Mouse (Mus musculus): ENCODE measurements around the gene 9130019O22Rik. TPM values are rescaled to one million over a fixed set of nuclear protein-coding genes. Genes with fewer than 3 reads are reported as not detected.
"Not testable (repeated sequence)": the region's sequence is repeated elsewhere in the genome, so short reads cannot be mapped to it uniquely, and the experiment has no call there.

Gene 9130019O22Rik
- polyA plus RNA-seq, 1 experiment from 2014 or later, result 5.4 TPM

- 0 out of 2 replicates have a peak, but pooled peaks cover under 1% of the 10 kb centered on the region for H3K27me3 ChIP-seq
- H3K4me1 ChIP-seq (replicated peaks), result peaks cover 6% of the 10 kb centered on the region
- H3K9me3 ChIP-seq, result no peaks in the 10 kb centered on the region
- no peak overlapping the region for H3K27ac ChIP-seq
- ATAC-seq (ENCODE audit: low FRiP score), result no peak
- H3K36me3 ChIP-seq, result peaks cover 18% of the 10 kb centered on the region
- H3K9ac ChIP-seq, result no peak overlapping the region
- no peak overlapping the region for H3K4me3 ChIP-seq
- H3K4me2 ChIP-seq, result no peak overlapping the region
- 89% methylated on average over 2 of the region's 2 CpGs for WGBS
These were observed 15.8 kb downstream of the 9130019O22Rik start for GRCm38 (mm10) chr7:127371213-127371612.

- 91% methylated on average over 3 of the region's 3 CpGs for WGBS
These were observed 20.7 kb downstream of the 9130019O22Rik start for GRCm38 (mm10) chr7:127366249-127366648.

GRCm38 (mm10) chr7:127364166-127364565, 22.8 kb downstream of the 9130019O22Rik start:
- H3K4me1 ChIP-seq (replicated peaks), result peaks cover 10% of the 10 kb centered on the region
- H3K4me3 ChIP-seq, result peak overlapping the region; percentile 42
- ATAC-seq (ENCODE audit: low FRiP score), result no peak
- H3K4me2 ChIP-seq, result peak overlapping the region; percentile 76
- H3K27ac ChIP-seq, result no peak overlapping the region; the same call in 1 of the 2 replicates
- peak overlapping the region; percentile 73; the same call in 1 of the 2 replicates for H3K9ac ChIP-seq
- WGBS, result 55% methylated on average over 4 of the region's 4 CpGs
- peaks cover 35% of the 10 kb centered on the region for H3K27me3 ChIP-seq
- no peaks in the 10 kb centered on the region for H3K36me3 ChIP-seq
- H3K9me3 ChIP-seq, result no peaks in the 10 kb centered on the region

More at GRCm38 (mm10) chr7:127366249-127366648, 20.7 kb downstream of the 9130019O22Rik start:
- Histone ChIP-seq H3K4me1 (replicated peaks) (peaks cover 10% of the 10 kb centered on the region), H3K36me3 (0 out of 2 replicates have a peak, but pooled peaks cover 2% of the 10 kb centered on the region), H3K27me3 (peaks cover 23% of the 10 kb centered on the region), H3K9ac (no peak overlapping the region), H3K9me3 (no peaks in the 10 kb centered on the region), H3K27ac (no peak overlapping the region), H3K4me3 (no peak overlapping the region), H3K4me2 (no peak overlapping the region)
- no peak for ATAC-seq (ENCODE audit: low FRiP score)

- Histone ChIP-seq H3K27me3 (peaks cover 35% of the 10 kb centered on the region), H3K9ac (peak overlapping the region; percentile 73), H3K9me3 (no peaks in the 10 kb centered on the region), H3K4me3 (peak overlapping the region; percentile 42), H3K4me2 (peak overlapping the region; percentile 76), H3K36me3 (no peaks in the 10 kb centered on the region), H3K27ac (peak overlapping the region; percentile 4; the same call in 1 of the 2 replicates), H3K4me1 (replicated peaks) (peaks cover 10% of the 10 kb centered on the region)
- WGBS, result under 1% methylated on average over 24 of the region's 24 CpGs
- ATAC-seq (ENCODE audit: low FRiP score), result 0 out of 2 replicates have a peak, but pooled peaks have one; percentile 46
These were observed 23.5 kb downstream of the 9130019O22Rik start for GRCm38 (mm10) chr7:127363475-127363921.

GRCm38 (mm10) chr7:127362418-127362817, 24.5 kb downstream of the 9130019O22Rik start:
- H3K9ac ChIP-seq; ATAC-seq (ENCODE audit: low FRiP score); H3K9me3 ChIP-seq; H3K36me3 ChIP-seq; H3K27ac ChIP-seq; H3K4me3 ChIP-seq: not testable (repeated sequence)
- peaks cover 10% of the 10 kb centered on the region for H3K4me1 ChIP-seq (replicated peaks)
- peak overlapping the region; percentile 34 for H3K4me2 ChIP-seq
- 14% methylated on average over 13 of the region's 13 CpGs for WGBS
- peaks cover 35% of the 10 kb centered on the region for H3K27me3 ChIP-seq

GRCm38 (mm10) chr7:127361449-127361848, 25.5 kb downstream of the 9130019O22Rik start:
- Histone ChIP-seq H3K4me2 (no peak overlapping the region), H3K27me3 (peaks cover 40% of the 10 kb centered on the region), H3K27ac (no peak overlapping the region), H3K9me3 (no peaks in the 10 kb centered on the region), H3K9ac (peak overlapping the region; percentile 24; the same call in 1 of the 2 replicates), H3K4me3 (no peak overlapping the region), H3K4me1 (replicated peaks) (peaks cover 10% of the 10 kb centered on the region), H3K36me3 (no peaks in the 10 kb centered on the region)
- ATAC-seq (ENCODE audit: low FRiP score), result no peak
- WGBS, result 57% methylated on average over 12 of the region's 13 CpGs

- Histone ChIP-seq H3K4me2 (no peak overlapping the region), H3K27ac (no peak overlapping the region), H3K36me3 (no peaks in the 10 kb centered on the region), H3K4me1 (replicated peaks) (peaks cover 10% of the 10 kb centered on the region), H3K9me3 (no peaks in the 10 kb centered on the region), H3K27me3 (peaks cover 36% of the 10 kb centered on the region), H3K4me3 (no peak overlapping the region), H3K9ac (no peak overlapping the region)
- WGBS, result 83% methylated on average over 4 of the region's 4 CpGs
- no peak for ATAC-seq (ENCODE audit: low FRiP score)
These were observed 26.7 kb downstream of the 9130019O22Rik start for GRCm38 (mm10) chr7:127360265-127360664.

GRCm38 (mm10) chr7:127358472-127358871, 28.5 kb downstream of the 9130019O22Rik start:
- no peak overlapping the region for H3K4me2 ChIP-seq
- no peak for ATAC-seq (ENCODE audit: low FRiP score)
- peaks cover 3% of the 10 kb centered on the region for H3K4me1 ChIP-seq (replicated peaks)
- no peaks in the 10 kb centered on the region for H3K9me3 ChIP-seq
- peaks cover 29% of the 10 kb centered on the region for H3K27me3 ChIP-seq
- H3K4me3 ChIP-seq, result no peak overlapping the region
- no peak overlapping the region for H3K9ac ChIP-seq
- H3K27ac ChIP-seq, result no peak overlapping the region
- H3K36me3 ChIP-seq, result no peaks in the 10 kb centered on the region
- 77% methylated on average over 4 of the region's 4 CpGs for WGBS

- H3K4me2 ChIP-seq, result no peak overlapping the region
- no peaks in the 10 kb centered on the region for H3K36me3 ChIP-seq
- no peak overlapping the region for H3K9ac ChIP-seq
- no peak overlapping the region for H3K4me3 ChIP-seq
- peaks cover 29% of the 10 kb centered on the region for H3K27me3 ChIP-seq
- no peaks in the 10 kb centered on the region for H3K4me1 ChIP-seq (replicated peaks)
- no peak for ATAC-seq (ENCODE audit: low FRiP score)
- H3K27ac ChIP-seq, result no peak overlapping the region
- 67% methylated on average over 2 of the region's 2 CpGs for WGBS
- H3K9me3 ChIP-seq, result no peaks in the 10 kb centered on the region
These were observed 29.1 kb downstream of the 9130019O22Rik start for GRCm38 (mm10) chr7:127357871-127358270.

GRCm38 (mm10) chr7:127355796-127356195, 31.2 kb downstream of the 9130019O22Rik start:
- no peaks in the 10 kb centered on the region for H3K9me3 ChIP-seq
- WGBS, result 64% methylated on average over 3 of the region's 3 CpGs
- H3K4me2 ChIP-seq, result no peak overlapping the region
- no peak overlapping the region for H3K9ac ChIP-seq
- H3K4me3 ChIP-seq, result no peak overlapping the region
- no peak overlapping the region for H3K27ac ChIP-seq
- ATAC-seq (ENCODE audit: low FRiP score), result no peak
- no peaks in the 10 kb centered on the region for H3K4me1 ChIP-seq (replicated peaks)
- H3K27me3 ChIP-seq, result peaks cover 22% of the 10 kb centered on the region; the same call in 1 of the 2 replicates
- H3K36me3 ChIP-seq, result no peaks in the 10 kb centered on the region

- no peak overlapping the region for H3K4me3 ChIP-seq
- no peak overlapping the region for H3K4me2 ChIP-seq
- H3K27ac ChIP-seq, result no peak overlapping the region
- no peak for ATAC-seq (ENCODE audit: low FRiP score)
- H3K4me1 ChIP-seq (replicated peaks), result peaks cover 12% of the 10 kb centered on the region
- no peak overlapping the region for H3K9ac ChIP-seq
- H3K36me3 ChIP-seq, result no peaks in the 10 kb centered on the region
- H3K9me3 ChIP-seq, result no peaks in the 10 kb centered on the region
- 0 out of 2 replicates have a peak, but pooled peaks cover 6% of the 10 kb centered on the region for H3K27me3 ChIP-seq
- 91% methylated on average over 5 of the region's 5 CpGs for WGBS
These were observed 35.5 kb downstream of the 9130019O22Rik start for GRCm38 (mm10) chr7:127351230-127352004.

- peaks cover 21% of the 10 kb centered on the region for H3K36me3 ChIP-seq
- ATAC-seq (ENCODE audit: low FRiP score), result no peak
- H3K9ac ChIP-seq, result peak overlapping the region; percentile 96; the same call in 1 of the 2 replicates
- WGBS, result 15% methylated on average over 8 of the region's 8 CpGs
- H3K27ac ChIP-seq, result peak overlapping the region; percentile 94; the same call in 1 of the 2 replicates
- H3K27me3 ChIP-seq, result no peaks in the 10 kb centered on the region
- H3K4me3 ChIP-seq, result peak overlapping the region; percentile 86
- H3K4me1 ChIP-seq (replicated peaks), result peaks cover 38% of the 10 kb centered on the region
- H3K9me3 ChIP-seq, result no peaks in the 10 kb centered on the region
- peak overlapping the region; percentile 84 for H3K4me2 ChIP-seq
These were observed 40.3 kb downstream of the 9130019O22Rik start for GRCm38 (mm10) chr7:127346676-127347075.

Measured in hindbrain, embryonic 13.5 days (tissue).